Mouse (Mus musculus) left cerebral cortex, postnatal 14 days (tissue): ENCODE results near the gene Rabl2. TPM values are rescaled to one million over a fixed set of nuclear protein-coding genes. Genes with fewer than 3 reads are reported as not detected.
A peak's percentile ranks its signal among the peaks of the same experiment; 100 is the strongest.

Source experiments
- DNase-seq, 2 experiments: peaks; one replicate each; pipeline ENCODE4 v3.0.0; 2021 to 2022; ENCODE audit warnings: low spot score in 2 of 2, mixed read lengths in 1 of 2
- intact Hi-C: fragments of 180-260 bp; cut with DNase I; formaldehyde crosslinking; loops from one replicate; pipeline ENCODE4 v1.15.1; 2025
- total RNA-seq, 2 experiments: library from RNA; stranded (reverse); gene quantifications; 2 replicates each; pipeline ENCODE4 v1.2.3; 2021

The Rabl2 gene
- total RNA-seq, 2 experiments from 2014 or later: 33.4 to 38.3 TPM

GRCm38 (mm10) chr15:89556401-89557178, 35.1 kb downstream of the Rabl2 start:
- intact Hi-C loops: no loop called here
- DNase-seq: no peak

- DNase-seq: no peak
- intact Hi-C loops: no loop called here
These were observed 36.1 kb downstream of the Rabl2 start for GRCm38 (mm10) chr15:89555591-89555990.

- DNase-seq: no peak
- intact Hi-C loops: no loop called here
These were observed 40.0 kb downstream of the Rabl2 start for GRCm38 (mm10) chr15:89551733-89552132.

- intact Hi-C loops: no loop called here
- DNase-seq: no peak
These were observed 41.2 kb downstream of the Rabl2 start for GRCm38 (mm10) chr15:89550506-89550905.

GRCm38 (mm10) chr15:89548837-89549236, 42.9 kb downstream of the Rabl2 start:
- intact Hi-C loops: no loop called here
- DNase-seq: peak; percentile 47 to 57

- intact Hi-C loops: no loop called here
- peak in 1 of 2 experiments; percentile 27 for DNase-seq
These were observed 43.7 kb downstream of the Rabl2 start for GRCm38 (mm10) chr15:89547824-89548601.

- no peak for DNase-seq
- intact Hi-C loops: no loop called here
These were observed 44.4 kb downstream of the Rabl2 start for GRCm38 (mm10) chr15:89547321-89547720.

GRCm38 (mm10) chr15:89544171-89544570, 47.6 kb downstream of the Rabl2 start:
- DNase-seq: no peak
- intact Hi-C loops: no loop called here

- intact Hi-C loops: no loop called here
- no peak for DNase-seq
These were observed 57.9 kb downstream of the Rabl2 start for GRCm38 (mm10) chr15:89533843-89534207.

GRCm38 (mm10) chr15:89532924-89533842, 58.5 kb downstream of the Rabl2 start:
- DNase-seq: no peak
- intact Hi-C loops: no loop called here

Other genes with a start within 250 kb of the Rabl2 start
- gene Lmf2, start 236.3 kb downstream of the Rabl2 start, total RNA-seq: 10 to 100 TPM; 18.0 to 20.3 TPM
- gene Ncaph2, start 236.2 kb downstream of the Rabl2 start, total RNA-seq: 10 to 100 TPM; 80.2 to 81.3 TPM
- 10 to 100 TPM; 25.6 to 26.0 TPM for gene Sco2, start 218.1 kb downstream of the Rabl2 start, total RNA-seq
- 1 to 10 TPM; 1.5 to 1.7 TPM for gene Tymp, start 214.9 kb downstream of the Rabl2 start, total RNA-seq
- 1 to 10 TPM in 1 of 2 experiments, under 1 TPM in 1; 0.35 to 1.0 TPM for gene Odf3b, start 212.6 kb downstream of the Rabl2 start, total RNA-seq
- under 1 TPM; 0.19 to 0.44 TPM for gene Klhdc7b, start 207.0 kb downstream of the Rabl2 start, total RNA-seq
- not detected for gene Syce3, start 181.4 kb downstream of the Rabl2 start, total RNA-seq
- 1 to 10 TPM; 2.2 to 3.4 TPM for gene Cpt1b, start 166.1 kb downstream of the Rabl2 start, total RNA-seq
- gene C730034F03Rik, start 162.3 kb downstream of the Rabl2 start, total RNA-seq: 1 to 10 TPM; 1.9 to 2.3 TPM
- not detected for gene Gm44502, start 162.2 kb downstream of the Rabl2 start, total RNA-seq
- gene Chkb, start 162.0 kb downstream of the Rabl2 start, total RNA-seq: 10 to 100 TPM; 41.1 to 41.6 TPM
- 100 to 1,000 TPM; 187 to 201 TPM for gene Mapk8ip2, start 138.0 kb downstream of the Rabl2 start, total RNA-seq
- 10 to 100 TPM; 27.7 to 31.2 TPM for gene Arsa, start 114.5 kb downstream of the Rabl2 start, total RNA-seq
- gene Shank3, start 92.3 kb downstream of the Rabl2 start, total RNA-seq: 100 to 1,000 TPM; 237 to 253 TPM
- gene Acr, start 23.6 kb downstream of the Rabl2 start, total RNA-seq: 1 to 10 TPM; 1.2 to 1.3 TPM
- 10 to 100 TPM; 16.9 to 20.7 TPM for gene Syt10, start 249.9 kb upstream of the Rabl2 start, total RNA-seq